Mouse (Mus musculus): Measurements from ENCODE around the gene Msrb3. TPM values are rescaled to one million over a fixed set of nuclear protein-coding genes. Genes with fewer than 3 reads are reported as not detected.

Gene Msrb3
- polyA plus RNA-seq (2015; fragmentation: Nextera tagmentation; extraction: Ambion mirVana): 2.3 and 2.6 TPM in 2 replicates

GRCm38 (mm10) chr10:120898785-120899762 lies at the start of gene Msrb3:
TSS of gene Msrb3 (minus strand) at chr10:120899101.
- peak; percentile 80 for ATAC-seq (ENCODE audit: low FRiP score)
- Histone ChIP-seq H3K4me1 (replicated peaks) (peaks cover 24% of the 10 kb centered on the region), H3K4me2 (peak within 1 kb of the TSS; percentile 96), H3K36me3 (no peaks in the 10 kb centered on the region), H3K4me3 (peak within 1 kb of the TSS; percentile 61), H3K9ac (peak within 1 kb of the TSS; percentile 77), H3K27ac (no peak within 1 kb of the TSS), H3K27me3 (peaks cover 35% of the 10 kb centered on the region), H3K9me3 (no peaks in the 10 kb centered on the region)
- 4% methylated on average over 55 of the region's 64 CpGs for WGBS

GRCm38 (mm10) chr10:120948461-120948860 lies 49.6 kb upstream of the Msrb3 start:
- Histone ChIP-seq H3K4me3 (no peak overlapping the region), H3K4me2 (no peak overlapping the region), H3K4me1 (replicated peaks) (peaks cover 15% of the 10 kb centered on the region), H3K9ac (no peak overlapping the region), H3K36me3 (0 out of 2 replicates have a peak, but pooled peaks cover 5% of the 10 kb centered on the region), H3K27me3 (no peaks in the 10 kb centered on the region), H3K9me3 (no peaks in the 10 kb centered on the region), H3K27ac (no peak overlapping the region)
- no peak for ATAC-seq (ENCODE audit: low FRiP score)
- WGBS: 83% methylated on average over 2 of the region's 2 CpGs

- Histone ChIP-seq H3K4me3 (no peak overlapping the region), H3K27ac (no peak overlapping the region), H3K27me3 (no peaks in the 10 kb centered on the region), H3K36me3 (0 out of 2 replicates have a peak, but pooled peaks cover 5% of the 10 kb centered on the region), H3K4me1 (replicated peaks) (peaks cover 13% of the 10 kb centered on the region), H3K4me2 (no peak overlapping the region), H3K9me3 (no peaks in the 10 kb centered on the region), H3K9ac (no peak overlapping the region)
- ATAC-seq (ENCODE audit: low FRiP score): no peak
- 98% methylated on average over 2 of the region's 2 CpGs for WGBS
These were observed 48.9 kb upstream of the Msrb3 start for GRCm38 (mm10) chr10:120947842-120948241.

DNA sequence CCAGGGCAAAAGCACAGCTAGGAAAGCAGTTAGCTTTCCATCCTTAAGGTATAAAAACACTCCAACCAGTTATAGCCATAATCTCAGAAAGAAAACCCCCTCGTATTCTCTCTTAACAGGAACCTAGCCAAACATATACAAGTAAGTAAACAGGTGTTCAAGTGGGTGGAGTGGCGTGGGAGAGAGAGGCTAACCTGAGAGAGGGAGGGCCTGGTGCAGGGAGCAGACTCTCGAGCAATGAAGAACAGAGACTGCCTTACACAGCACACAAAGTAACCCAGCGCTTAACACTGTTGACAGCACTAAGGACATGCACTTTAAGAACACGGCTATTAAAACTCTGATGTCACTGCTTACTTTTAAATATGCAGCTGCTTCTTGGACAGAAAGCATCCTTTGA lies 47.9 kb upstream of the Msrb3 start:
- Histone ChIP-seq H3K9ac (no peak overlapping the region), H3K4me1 (replicated peaks) (peaks cover 10% of the 10 kb centered on the region), H3K4me3 (no peak overlapping the region), H3K4me2 (no peak overlapping the region), H3K9me3 (no peaks in the 10 kb centered on the region), H3K27ac (no peak overlapping the region), H3K27me3 (no peaks in the 10 kb centered on the region), H3K36me3 (0 out of 2 replicates have a peak, but pooled peaks cover 5% of the 10 kb centered on the region)
- 90% methylated on average over 5 of the region's 5 CpGs for WGBS
- ATAC-seq (ENCODE audit: low FRiP score): no peak

DNA sequence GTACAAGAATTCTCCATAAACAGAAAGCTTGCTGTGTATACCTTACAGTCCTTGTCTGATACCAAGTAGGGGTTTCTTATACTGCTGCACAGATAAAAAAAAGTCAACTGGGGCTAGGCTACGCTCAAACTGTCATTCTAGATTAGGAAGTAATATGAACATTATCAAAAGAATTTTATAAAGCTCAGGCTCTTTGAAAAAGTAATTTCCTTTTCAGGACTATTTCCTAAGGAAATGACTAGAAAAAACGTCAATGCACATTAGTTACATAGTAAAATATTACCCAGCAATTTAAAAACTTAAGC lies 40.0 kb upstream of the Msrb3 start:
- H3K36me3 ChIP-seq: no peaks in the 10 kb centered on the region
- no peak for ATAC-seq (ENCODE audit: low FRiP score)
- no peak overlapping the region for H3K9ac ChIP-seq
- 92% methylated on average over 2 of the region's 2 CpGs for WGBS
- H3K4me3 ChIP-seq: no peak overlapping the region
- H3K9me3 ChIP-seq: no peaks in the 10 kb centered on the region
- no peaks in the 10 kb centered on the region for H3K27me3 ChIP-seq
- H3K4me1 ChIP-seq (replicated peaks): no peaks in the 10 kb centered on the region; the same call in 1 of the 2 replicates
- H3K27ac ChIP-seq: no peak overlapping the region
- no peak overlapping the region for H3K4me2 ChIP-seq

DNA sequence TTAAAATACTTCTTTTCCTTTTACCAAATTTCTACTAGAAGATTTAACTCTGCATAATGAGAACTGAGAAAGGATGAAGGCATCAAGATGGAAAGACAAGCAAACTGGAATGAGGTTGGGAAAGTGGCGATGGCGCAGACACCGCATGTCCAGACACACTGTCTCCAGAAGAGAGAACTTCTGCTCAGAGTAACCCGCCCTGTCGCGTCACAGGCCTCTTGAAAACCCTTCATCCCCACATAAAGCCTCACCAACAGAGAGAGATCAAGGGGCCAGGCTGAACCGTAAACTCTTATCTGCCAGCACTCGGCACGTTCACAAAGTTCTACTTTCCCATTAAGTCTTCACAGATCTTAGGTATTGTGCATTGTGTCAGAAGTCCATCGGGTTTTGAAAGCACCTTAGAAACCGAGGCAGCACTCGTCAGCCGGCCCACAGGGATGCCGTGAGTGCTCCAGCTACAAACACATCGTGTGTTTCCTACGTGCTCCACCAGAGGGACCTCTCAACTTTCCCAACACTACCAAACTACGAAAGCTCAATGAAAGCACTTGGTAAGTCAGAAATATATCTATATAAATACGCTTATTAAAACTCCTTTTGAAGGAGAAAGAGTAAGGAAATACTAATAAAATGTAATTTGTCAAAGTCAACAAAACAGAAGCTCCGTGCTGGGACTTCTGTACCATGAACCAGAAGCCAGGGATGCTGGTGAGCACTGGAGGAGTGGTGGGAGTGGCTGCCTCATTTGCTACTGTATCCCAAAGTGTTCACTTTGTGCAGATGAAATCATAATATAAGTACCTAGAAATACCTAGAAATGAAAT lies 39.4 kb upstream of the Msrb3 start:
- no peak overlapping the region for H3K9ac ChIP-seq

DNA sequence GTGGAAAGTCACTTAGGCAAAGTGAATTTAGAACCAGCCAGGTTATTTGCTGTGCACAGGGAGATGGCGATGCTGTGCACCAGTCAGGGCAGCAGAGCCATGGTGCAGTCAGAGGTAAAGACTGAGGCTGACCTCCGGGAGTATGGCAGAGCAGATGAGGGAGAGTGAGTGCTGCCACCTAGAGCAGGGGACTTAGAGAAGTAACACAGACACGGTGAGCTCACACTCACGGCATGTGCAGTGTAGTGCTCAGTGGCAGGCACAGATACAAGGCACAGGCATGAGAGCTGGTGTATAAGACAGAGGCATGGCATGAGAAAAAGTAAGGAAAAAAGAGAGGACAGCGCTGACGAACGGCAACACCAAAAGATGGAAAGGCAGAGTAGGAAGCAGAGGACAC lies 30.6 kb upstream of the Msrb3 start:
- 80% methylated on average over 7 of the region's 7 CpGs for WGBS

More for the DNA sequence above, 39.4 kb upstream of the Msrb3 start:
- H3K4me3 ChIP-seq: no peak overlapping the region
- no peak for ATAC-seq (ENCODE audit: low FRiP score)
- H3K9me3 ChIP-seq: no peaks in the 10 kb centered on the region
- WGBS: 62% methylated on average over 19 of the region's 19 CpGs
- no peak overlapping the region for H3K4me2 ChIP-seq
- H3K4me1 ChIP-seq (replicated peaks): no peaks in the 10 kb centered on the region; the same call in 1 of the 2 replicates
- no peak overlapping the region for H3K27ac ChIP-seq
- no peaks in the 10 kb centered on the region for H3K36me3 ChIP-seq
- no peaks in the 10 kb centered on the region for H3K27me3 ChIP-seq

GRCm38 (mm10) chr10:120928183-120928582 lies 29.3 kb upstream of the Msrb3 start:
- WGBS: 91% methylated on average over 5 of the region's 5 CpGs

More for the DNA sequence above, 30.6 kb upstream of the Msrb3 start:
- H3K27ac ChIP-seq: no peak overlapping the region
- H3K4me1 ChIP-seq (replicated peaks): no peaks in the 10 kb centered on the region
- H3K9ac ChIP-seq: no peak overlapping the region
- peaks cover 19% of the 10 kb centered on the region for H3K36me3 ChIP-seq
- H3K4me2 ChIP-seq: no peak overlapping the region
- H3K4me3 ChIP-seq: no peak overlapping the region
- H3K9me3 ChIP-seq: no peaks in the 10 kb centered on the region
- H3K27me3 ChIP-seq: no peaks in the 10 kb centered on the region
- ATAC-seq (ENCODE audit: low FRiP score): no peak

GRCm38 (mm10) chr10:120926156-120926555 lies 27.3 kb upstream of the Msrb3 start:
- H3K4me1 ChIP-seq (replicated peaks): no peaks in the 10 kb centered on the region
- no peak for ATAC-seq (ENCODE audit: low FRiP score)
- 94% methylated on average over 8 of the region's 8 CpGs for WGBS
- no peaks in the 10 kb centered on the region for H3K9me3 ChIP-seq
- no peak overlapping the region for H3K9ac ChIP-seq
- H3K36me3 ChIP-seq: peaks cover 19% of the 10 kb centered on the region
- H3K4me3 ChIP-seq: no peak overlapping the region
- H3K4me2 ChIP-seq: no peak overlapping the region
- no peak overlapping the region for H3K27ac ChIP-seq
- H3K27me3 ChIP-seq: no peaks in the 10 kb centered on the region

More at GRCm38 (mm10) chr10:120928183-120928582, 29.3 kb upstream of the Msrb3 start:
- Histone ChIP-seq H3K36me3 (peaks cover 19% of the 10 kb centered on the region), H3K9ac (no peak overlapping the region), H3K4me2 (no peak overlapping the region), H3K4me1 (replicated peaks) (no peaks in the 10 kb centered on the region), H3K9me3 (no peaks in the 10 kb centered on the region), H3K27ac (no peak overlapping the region), H3K27me3 (no peaks in the 10 kb centered on the region), H3K4me3 (no peak overlapping the region)
- ATAC-seq (ENCODE audit: low FRiP score): no peak

- Histone ChIP-seq H3K9me3 (no peaks in the 10 kb centered on the region), H3K4me1 (replicated peaks) (0 out of 2 replicates have a peak, but pooled peaks cover 3% of the 10 kb centered on the region), H3K36me3 (peaks cover 15% of the 10 kb centered on the region), H3K4me3 (no peak overlapping the region), H3K27me3 (no peaks in the 10 kb centered on the region), H3K9ac (no peak overlapping the region), H3K27ac (no peak overlapping the region), H3K4me2 (no peak overlapping the region)
- no peak for ATAC-seq (ENCODE audit: low FRiP score)
- 53% methylated on average over 2 of the region's 2 CpGs for WGBS
These were observed 22.6 kb upstream of the Msrb3 start for GRCm38 (mm10) chr10:120921501-120921900.

DNA sequence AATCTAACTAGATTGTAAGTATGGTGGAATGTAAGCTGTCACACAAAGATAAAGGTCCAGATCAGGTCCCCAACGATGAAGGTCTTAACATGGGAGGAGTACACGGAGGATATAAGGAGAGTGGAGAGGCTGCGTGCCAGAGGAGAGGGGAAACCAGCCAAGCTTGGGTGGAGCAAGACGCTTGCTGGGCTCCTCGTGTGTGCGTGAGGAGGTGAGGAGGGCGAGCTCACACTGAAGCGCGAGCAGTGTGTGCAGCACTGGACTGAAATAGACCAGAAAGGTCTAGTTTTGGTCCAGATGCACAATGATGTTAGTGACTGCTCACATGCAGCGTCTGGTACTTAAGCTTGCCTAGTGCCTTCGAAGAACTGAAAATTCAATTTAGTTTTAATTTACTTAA lies 21.7 kb upstream of the Msrb3 start:
- 0 out of 2 replicates have a peak, but pooled peaks cover 3% of the 10 kb centered on the region for H3K4me1 ChIP-seq (replicated peaks)
- H3K9me3 ChIP-seq: no peaks in the 10 kb centered on the region
- peaks cover 10% of the 10 kb centered on the region for H3K36me3 ChIP-seq
- no peak overlapping the region for H3K4me2 ChIP-seq
- H3K27me3 ChIP-seq: no peaks in the 10 kb centered on the region
- no peak overlapping the region for H3K9ac ChIP-seq
- H3K27ac ChIP-seq: no peak overlapping the region
- no peak for ATAC-seq (ENCODE audit: low FRiP score)
- no peak overlapping the region for H3K4me3 ChIP-seq
- WGBS: 84% methylated on average over 11 of the region's 11 CpGs

- WGBS: 91% methylated on average over 5 of the region's 5 CpGs
- H3K9ac ChIP-seq: no peak overlapping the region
- H3K4me3 ChIP-seq: no peak overlapping the region
- H3K4me1 ChIP-seq (replicated peaks): 0 out of 2 replicates have a peak, but pooled peaks cover 3% of the 10 kb centered on the region
- no peaks in the 10 kb centered on the region for H3K27me3 ChIP-seq
- ATAC-seq (ENCODE audit: low FRiP score): no peak
- H3K27ac ChIP-seq: no peak overlapping the region
- H3K9me3 ChIP-seq: no peaks in the 10 kb centered on the region
- H3K4me2 ChIP-seq: no peak overlapping the region
- H3K36me3 ChIP-seq: peaks cover 8% of the 10 kb centered on the region
These were observed 17.3 kb upstream of the Msrb3 start for GRCm38 (mm10) chr10:120916250-120916649.

All from hindbrain, embryonic 13.5 days (tissue).